27 mouse cellular contexts compared by ENCODE assay signal in genomic region chr7:122649306-122649705, GRCm38 (mm10). TPM values are rescaled to one million over a fixed set of nuclear protein-coding genes. Genes with fewer than 3 reads are reported as not detected.
DNase-seq lines count a peak whose midpoint lies in the region; ATAC-seq and TF ChIP-seq lines count a peak whose summit lies in the region.
"Had no signal": no experiment of that assay in that cellular context is flagged by ENCODE, and none has a peak within 500 bp of the region (broad histone marks: within the 10 kb centered on the region; RNA-seq: fewer than 3 reads in every experiment).

No protein-coding gene starts in this region.

- no peak overlapping the region for H3K27ac ChIP-seq in gastrocnemius, adult 2 months
- H3K27ac ChIP-seq: forebrain, embryonic 10.5 days; hindbrain, embryonic 10.5 days; liver, embryonic 13.5 days; midbrain, embryonic 15.5 days; neural tube, embryonic 12.5 days had no signal

- no peak for ATAC-seq in inflammation-experienced regulatory T-cells, adult 6 months
- ATAC-seq: CD4-positive, CD25-positive, alpha-beta regulatory T cell, adult 4 months; forebrain, embryonic 16.5 days; hindbrain, embryonic 16.5 days; intestine, embryonic 16.5 days; midbrain, embryonic 15.5 days had no signal

- peak; percentile 45 for DNase-seq in layer of hippocampus, adult 11-12 months (ENCODE audit: low spot score)
- DNase-seq in layer of hippocampus, postnatal 10 days (ENCODE audit: low spot score in 2 of 2) = no peak
- DNase-seq in brain, adult 2 months (ENCODE audit: low read depth, low spot score) = peak; percentile 60
- peak; percentile 65 to 79 for DNase-seq in frontal cortex, postnatal 36 days (ENCODE audit: low spot score in 2 of 2)
- DNase-seq in right cerebral cortex, adult 2 months (ENCODE audit: low spot score in 2 of 2) = peak; percentile 66 to 70
- no peak for DNase-seq in gastrocnemius, adult 2 months
- DNase-seq in urinary bladder, postnatal 25 days (ENCODE audit: low spot score) = no peak
- DNase-seq: adrenal gland, postnatal 14 days; cerebellum, postnatal 10 days; gastrocnemius, postnatal 10 days; heart, postnatal 10 days; kidney, adult 9 months; kidney, postnatal 36 days; liver, embryonic 13.5 days; lung, adult 2 months; thymus, postnatal 36 days had no signal

- TF ChIP-seq CTCF in gastrocnemius, adult 2 months (IDR thresholded peaks at IDR 0.05) = no peak

- intact Hi-C loops in gastrocnemius, adult 2 months (cut with DNase I) = no loop called here

- H3K4me3 ChIP-seq in gastrocnemius, adult 2 months = no peak overlapping the region
- H3K4me3 ChIP-seq: forebrain, embryonic 10.5 days; hindbrain, embryonic 10.5 days; liver, embryonic 13.5 days; megakaryocyte, embryonic 14.5 days; midbrain, embryonic 15.5 days; neural tube, embryonic 12.5 days had no signal

RNA-seq across cellular contexts. Expression of gene Cacng3, which starts 21.0 kb away (rescaled TPM):
- total RNA-seq in layer of hippocampus, postnatal 10 days (2021) = 10 to 100 TPM; 36.0 to 40.1 TPM
- not detected for polyA plus RNA-seq in inflammation-experienced regulatory T-cells, adult 6 months (2017; shearing (Covaris generic))
- not detected for total RNA-seq in gastrocnemius, adult 2 months (2021)
- total RNA-seq: granulocyte monocyte progenitor cell, adult 5-6 weeks had no signal
- polyA plus RNA-seq: CD4-positive, CD25-positive, alpha-beta regulatory T cell, adult 4 months; liver, embryonic 13.5 days; lung, adult 2 months had no signal

Comparison
In these comparisons a context has a peak if more than half of its experiments do, and no peak if none do; other contexts are left out.
1. DNase-seq: peak in layer of hippocampus, adult 11-12 months (single experiment), brain, adult 2 months (single experiment), frontal cortex, postnatal 36 days (2 of 2) and right cerebral cortex, adult 2 months (2 of 2); none in layer of hippocampus, postnatal 10 days (0 of 2), gastrocnemius, adult 2 months (single experiment) and urinary bladder, postnatal 25 days (single experiment).
2. RNA of gene Cacng3, which starts 21.0 kb away (total RNA-seq): 36.0 to 40.1 TPM in layer of hippocampus, postnatal 10 days; not detected in gastrocnemius, adult 2 months; every median in the first group is over 10 times any median in the second.